Mouse (Mus musculus) intestine, embryonic 16.5 days (tissue): ENCODE data around the gene Aox4. TPM values are rescaled to one million over a fixed set of nuclear protein-coding genes. Genes with fewer than 3 reads are reported as not detected.

Experiments
- ATAC-seq: fragments of 200-750 bp; cut with Nextera tagmentation; 2 replicates; pipeline ENCODE4 v1.8.0; 2017; ENCODE audit warnings: moderate TSS enrichment, moderate library complexity
- H3K27ac ChIP-seq: fragments of 300-500 bp; sonication (generic); 2 replicates; pipeline ENCODE4 v1.5.1; 2014; ENCODE audit warnings: mild to moderate bottlenecking, low read length
- H3K27me3 ChIP-seq: fragments of 300-500 bp; sonication (generic); replicated peaks from 2 replicates; pipeline ENCODE4 v1.6.1; 2014; ENCODE audit warnings: low read length, control low read depth, mixed read lengths; ENCODE audit not compliant: control insufficient read depth, insufficient read depth
- H3K36me3 ChIP-seq: fragments of 300-500 bp; sonication (generic); 2 replicates; pipeline ENCODE4 v1.6.1; 2014; ENCODE audit warnings: low read length, control low read depth; ENCODE audit not compliant: control insufficient read depth, insufficient read depth
- H3K4me1 ChIP-seq: fragments of 300-500 bp; sonication (generic); 2 replicates; pipeline ENCODE4 v1.6.1; 2014; ENCODE audit warnings: low read length, control low read depth, mixed read lengths; ENCODE audit not compliant: control insufficient read depth, insufficient read depth
- H3K4me2 ChIP-seq: fragments of 300-500 bp; sonication (generic); 2 replicates; pipeline ENCODE4 v1.6.1; 2014; ENCODE audit warnings: low read depth, low read length, control low read depth
- H3K4me3 ChIP-seq: fragments of 300-500 bp; sonication (generic); 2 replicates; pipeline ENCODE4 v1.5.1; 2014; ENCODE audit warnings: mild to moderate bottlenecking, low read length
- H3K9ac ChIP-seq: fragments of 300-500 bp; sonication (generic); 2 replicates; pipeline ENCODE4 v1.6.1; 2014; ENCODE audit warnings: low read depth, low read length
- H3K9me3 ChIP-seq: fragments of 300-500 bp; sonication (generic); 2 replicates; pipeline ENCODE4 v1.6.1; 2016; ENCODE audit warnings: low read length, control low read depth; ENCODE audit not compliant: control insufficient read depth
- WGBS: fragments of 180-500 bp; shearing (Covaris S2); extraction: QIAGEN DNeasy Blood & Tissue Kit; methylation state at CpG from one replicate; pipeline ENCODE4 v1.1.7; 2014; 5-methylcytosine and 5-hydroxymethylcytosine counted together
- polyA plus RNA-seq: library from polyadenylated mRNA; unstranded; fragments of >200 nt; fragmentation: Nextera tagmentation; extraction: Ambion mirVana; gene quantifications from 2 replicates; pipeline ENCODE4 v1.2.1, GENCODE M21; 2015

The Aox4 gene
- polyA plus RNA-seq, 1 experiment from 2014 or later, result 0.10 TPM

DNA sequence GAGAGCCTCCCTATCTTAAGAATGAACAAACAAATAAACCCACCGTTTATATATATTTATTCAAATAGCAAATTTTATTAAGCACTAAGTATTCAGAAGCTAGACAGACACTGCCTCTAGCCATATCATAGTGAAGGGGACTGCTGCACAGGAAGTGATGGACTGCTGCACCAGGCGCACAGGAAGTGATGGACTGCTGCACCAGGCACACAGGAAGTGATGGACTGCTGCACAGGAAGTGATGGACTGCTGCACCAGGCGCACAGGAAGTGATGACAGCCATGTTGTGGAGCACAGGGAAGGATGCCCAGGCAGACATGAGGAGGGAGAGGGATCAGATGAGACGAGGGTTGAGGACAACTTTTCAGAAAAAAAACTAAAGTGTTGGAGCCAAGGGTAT lies 5.2 kb downstream of the Aox4 start:
- WGBS, result 91% methylated on average over 4 of the region's 4 CpGs
- Histone ChIP-seq H3K4me2 (no peak overlapping the region), H3K9me3 (no peaks in the 10 kb centered on the region), H3K36me3 (no peaks in the 10 kb centered on the region), H3K4me3 (no peak overlapping the region), H3K4me1 (no peaks in the 10 kb centered on the region), H3K9ac (no peak overlapping the region), H3K27me3 (no peaks in the 10 kb centered on the region), H3K27ac (no peak overlapping the region)
- no peak for ATAC-seq

DNA sequence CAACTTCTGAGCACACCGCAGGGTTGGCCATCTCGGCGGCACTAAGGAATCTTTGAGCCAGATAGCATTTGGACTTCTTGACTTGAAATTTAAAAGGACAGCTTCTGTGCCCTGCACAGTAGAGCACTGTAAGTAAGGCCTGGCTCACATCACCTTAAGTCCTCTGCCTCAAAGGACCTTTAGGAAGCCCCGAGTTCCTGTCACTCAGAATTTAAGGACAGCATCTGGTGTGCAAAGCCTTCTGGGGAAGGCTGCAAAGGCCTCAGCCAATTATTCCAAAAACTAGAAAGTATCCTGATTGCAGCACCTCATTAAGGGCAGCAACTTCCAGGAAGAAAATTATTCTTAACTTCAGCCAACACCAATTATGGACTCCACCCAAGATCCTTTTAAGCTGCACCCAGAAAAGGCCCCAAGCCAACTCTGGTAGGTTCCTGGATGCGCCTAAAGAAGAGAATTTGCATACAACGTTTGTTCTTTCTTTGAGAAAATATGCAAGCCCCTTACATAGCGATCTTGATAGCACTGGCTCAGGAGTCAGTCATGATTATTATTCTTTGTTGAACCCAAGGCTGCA lies 5.8 kb downstream of the Aox4 start:
- no peak overlapping the region for H3K4me2 ChIP-seq
- no peaks in the 10 kb centered on the region for H3K36me3 ChIP-seq
- H3K9ac ChIP-seq, result no peak overlapping the region
- no peaks in the 10 kb centered on the region for H3K9me3 ChIP-seq
- WGBS, result 87% methylated on average over 7 of the region's 7 CpGs
- ATAC-seq, result no peak
- no peaks in the 10 kb centered on the region for H3K27me3 ChIP-seq
- H3K4me1 ChIP-seq, result no peaks in the 10 kb centered on the region
- no peak overlapping the region for H3K27ac ChIP-seq
- H3K4me3 ChIP-seq, result no peak overlapping the region

DNA sequence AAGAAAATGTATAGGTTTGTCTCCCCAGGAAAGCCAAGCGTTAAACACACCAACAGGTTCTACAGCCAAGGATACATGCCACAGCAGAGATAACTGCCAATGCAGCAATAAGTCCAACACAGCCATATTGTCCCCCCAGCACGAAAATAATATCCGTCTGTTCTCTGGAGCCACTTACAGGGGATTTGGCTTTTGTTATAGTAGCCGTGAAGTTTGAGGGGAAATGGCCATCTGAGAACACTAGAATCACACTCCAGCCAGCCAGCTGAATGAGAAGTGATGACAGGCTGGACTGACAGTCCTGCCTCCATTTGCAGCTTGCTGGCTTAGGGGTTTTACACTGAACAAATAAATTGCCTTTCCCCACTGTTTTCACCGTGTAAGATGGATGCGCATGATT lies 10.9 kb downstream of the Aox4 start:
- H3K27me3 ChIP-seq, result no peaks in the 10 kb centered on the region
- no peak overlapping the region for H3K27ac ChIP-seq
- ATAC-seq, result no peak
- no peak overlapping the region for H3K4me3 ChIP-seq
- no peaks in the 10 kb centered on the region for H3K9me3 ChIP-seq
- 81% methylated on average over 6 of the region's 6 CpGs for WGBS
- H3K4me1 ChIP-seq, result no peaks in the 10 kb centered on the region
- no peak overlapping the region for H3K4me2 ChIP-seq
- no peaks in the 10 kb centered on the region for H3K36me3 ChIP-seq
- no peak overlapping the region for H3K9ac ChIP-seq

GRCm38 (mm10) chr1:58221879-58222278 lies 11.7 kb downstream of the Aox4 start:
- Histone ChIP-seq H3K4me3 (no peak overlapping the region), H3K9ac (no peak overlapping the region), H3K27ac (no peak overlapping the region), H3K27me3 (no peaks in the 10 kb centered on the region), H3K4me2 (no peak overlapping the region), H3K36me3 (no peaks in the 10 kb centered on the region), H3K4me1 (no peaks in the 10 kb centered on the region), H3K9me3 (no peaks in the 10 kb centered on the region)
- no peak for ATAC-seq
- 85% methylated on average over 5 of the region's 5 CpGs for WGBS

GRCm38 (mm10) chr1:58228086-58228485 lies 17.9 kb downstream of the Aox4 start:
- H3K4me1 ChIP-seq, result no peaks in the 10 kb centered on the region
- H3K9ac ChIP-seq, result no peak overlapping the region
- no peak overlapping the region for H3K27ac ChIP-seq
- H3K4me3 ChIP-seq, result no peak overlapping the region
- 64% methylated on average over 6 of the region's 6 CpGs for WGBS
- H3K27me3 ChIP-seq, result no peaks in the 10 kb centered on the region
- no peak for ATAC-seq
- H3K9me3 ChIP-seq, result no peaks in the 10 kb centered on the region
- no peaks in the 10 kb centered on the region for H3K36me3 ChIP-seq
- no peak overlapping the region for H3K4me2 ChIP-seq

DNA sequence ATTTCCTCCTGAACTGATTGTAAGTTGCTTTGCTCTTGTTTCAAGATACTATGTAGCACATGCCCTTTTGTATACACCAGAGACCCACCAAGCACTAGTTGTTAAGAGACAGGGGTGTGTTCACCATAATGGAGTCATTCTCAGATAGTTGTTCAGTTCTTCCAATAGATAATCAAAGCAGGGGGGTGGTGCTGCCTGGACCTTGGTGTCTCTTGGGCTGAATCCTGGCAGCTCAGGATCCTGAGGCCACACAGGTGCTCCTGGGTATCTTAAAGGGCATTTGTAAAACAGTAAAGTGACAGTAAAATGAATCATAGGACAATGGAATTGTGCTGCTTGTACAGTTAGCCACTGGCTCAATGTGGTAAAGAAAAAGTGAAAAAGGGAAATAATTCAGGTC lies 18.7 kb downstream of the Aox4 start:
- no peak for ATAC-seq
- H3K4me2 ChIP-seq, result no peak overlapping the region
- H3K27ac ChIP-seq, result no peak overlapping the region
- H3K4me1 ChIP-seq, result no peaks in the 10 kb centered on the region
- H3K27me3 ChIP-seq, result no peaks in the 10 kb centered on the region
- no peaks in the 10 kb centered on the region for H3K36me3 ChIP-seq
- H3K4me3 ChIP-seq, result no peak overlapping the region
- H3K9ac ChIP-seq, result no peak overlapping the region
- H3K9me3 ChIP-seq, result no peaks in the 10 kb centered on the region

DNA sequence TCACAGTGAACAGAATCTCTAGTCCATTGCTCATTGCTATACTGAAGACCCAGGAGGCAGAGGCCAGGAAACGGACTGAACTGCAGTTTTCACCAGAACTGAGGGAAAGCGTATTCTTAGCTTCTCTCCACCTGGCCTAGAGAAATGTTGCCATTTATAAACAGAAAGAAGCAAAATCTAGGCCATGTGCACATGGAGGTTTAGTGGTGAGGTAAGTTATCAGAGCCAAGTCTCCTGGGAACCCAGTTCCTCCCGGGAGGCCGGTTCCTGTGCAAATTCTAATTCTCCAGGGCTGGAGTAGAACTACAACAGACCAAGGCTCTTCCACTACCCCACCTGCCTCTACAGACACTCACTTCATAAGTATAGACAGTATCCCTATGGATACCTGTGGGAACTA lies 19.6 kb downstream of the Aox4 start:
- WGBS, result 83% methylated on average over 4 of the region's 4 CpGs
- H3K4me1 ChIP-seq, result no peaks in the 10 kb centered on the region
- H3K27ac ChIP-seq, result no peak overlapping the region
- no peak overlapping the region for H3K4me3 ChIP-seq
- no peak for ATAC-seq
- no peak overlapping the region for H3K9ac ChIP-seq
- no peaks in the 10 kb centered on the region for H3K36me3 ChIP-seq
- H3K9me3 ChIP-seq, result no peaks in the 10 kb centered on the region
- H3K4me2 ChIP-seq, result no peak overlapping the region
- no peaks in the 10 kb centered on the region for H3K27me3 ChIP-seq

- Histone ChIP-seq H3K4me1 (no peaks in the 10 kb centered on the region), H3K4me2 (no peak overlapping the region), H3K36me3 (no peaks in the 10 kb centered on the region), H3K27me3 (no peaks in the 10 kb centered on the region), H3K4me3 (no peak overlapping the region), H3K27ac (no peak overlapping the region), H3K9ac (no peak overlapping the region), H3K9me3 (no peaks in the 10 kb centered on the region)
- WGBS, result 44% methylated on average over 5 of the region's 5 CpGs
- no peak for ATAC-seq
Observed at GRCm38 (mm10) chr1:58230542-58230941, 20.3 kb downstream of the Aox4 start.

DNA sequence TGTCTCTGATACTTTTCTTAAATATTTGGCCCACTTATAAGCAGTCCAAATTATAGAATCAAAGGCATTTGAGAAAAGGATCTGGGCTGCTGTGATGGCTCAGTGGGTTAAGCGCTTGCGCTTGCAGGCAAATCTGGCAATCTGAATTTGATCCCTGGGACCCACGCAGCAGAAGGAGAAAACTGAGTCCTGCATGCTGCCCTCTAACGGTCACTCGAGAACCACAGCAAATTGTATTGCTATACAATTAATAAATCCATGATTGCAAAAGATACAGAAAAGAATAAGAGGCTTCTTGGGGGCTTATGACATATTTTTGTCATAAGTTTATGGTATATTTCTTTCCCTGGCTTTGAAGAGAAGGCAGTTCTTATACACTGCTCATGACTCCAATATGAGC lies 25.2 kb downstream of the Aox4 start:
- Histone ChIP-seq H3K27ac (no peak overlapping the region), H3K9ac (no peak overlapping the region), H3K9me3 (no peaks in the 10 kb centered on the region), H3K27me3 (no peaks in the 10 kb centered on the region), H3K4me2 (no peak overlapping the region), H3K4me3 (no peak overlapping the region), H3K4me1 (0 out of 2 replicates have a peak, but pooled peaks cover 4% of the 10 kb centered on the region), H3K36me3 (no peaks in the 10 kb centered on the region)
- ATAC-seq, result no peak
- 52% methylated on average over 5 of the region's 5 CpGs for WGBS
